Mouse (Mus musculus) thymus, adult 2 months (tissue): Measurements from ENCODE around the gene Lingo2. TPM values are rescaled to one million over a fixed set of nuclear protein-coding genes. Genes with fewer than 3 reads are reported as not detected.

ENCODE experiments used
- DNase-seq: peaks from one replicate; pipeline ENCODE4 v3.0.0; 2021
- H3K27ac ChIP-seq: fragments of 200-500 bp; 2 replicates; pipeline ENCODE4 v1.5.1; 2012; ENCODE audit warnings: low read length, control low read depth; ENCODE audit not compliant: control insufficient read depth, insufficient read depth
- H3K27me3 ChIP-seq: fragments of 200-500 bp; 2 replicates; pipeline ENCODE4 v1.6.1; 2012; ENCODE audit warnings: mild to moderate bottlenecking, low read length, moderate library complexity, mixed read lengths; ENCODE audit not compliant: control insufficient read depth, insufficient read depth
- H3K36me3 ChIP-seq: fragments of 200-500 bp; 2 replicates; pipeline ENCODE4 v1.6.1; 2012; ENCODE audit warnings: mild to moderate bottlenecking, low read length, moderate library complexity; ENCODE audit not compliant: control insufficient read depth, insufficient read depth
- H3K4me1 ChIP-seq: fragments of 200-500 bp; replicated peaks from 2 replicates; pipeline ENCODE4 v1.6.1; 2012; ENCODE audit warnings: low read length; ENCODE audit not compliant: control insufficient read depth, insufficient read depth
- H3K4me3 ChIP-seq: fragments of 200-500 bp; 2 replicates; pipeline ENCODE4 v1.5.1; 2012; ENCODE audit warnings: mild to moderate bottlenecking, low read length, control low read depth, moderate library complexity; ENCODE audit not compliant: control insufficient read depth, insufficient read depth
- CTCF ChIP-seq: fragments of 200-500 bp; IDR thresholded peaks from 2 replicates; pipeline ENCODE4 v1.5.1; 2012; ENCODE audit warnings: mild to moderate bottlenecking, control low read depth, low read length, moderate library complexity, borderline replicate concordance; ENCODE audit not compliant: control insufficient read depth, poor library complexity, insufficient read depth; ENCODE audit errors: extremely low read depth
- POLR2A ChIP-seq: fragments of 200-500 bp; IDR thresholded peaks from 2 replicates; pipeline ENCODE4 v1.6.1; 2012; ENCODE audit warnings: mild to moderate bottlenecking, low read length, control low read depth, moderate library complexity; ENCODE audit not compliant: control insufficient read depth, poor library complexity, insufficient read depth; ENCODE audit errors: extremely low read depth
- WGBS: fragments of 180-500 bp; shearing (Covaris S2); methylation state at CpG from one replicate; pipeline ENCODE4 v1.1.7; 2018; 5-methylcytosine and 5-hydroxymethylcytosine counted together
- polyA plus RNA-seq: library from polyadenylated mRNA; depleted of rRNA; stranded (reverse); fragments of >200 nt; gene quantifications from 2 replicates; pipeline ENCODE4 v1.2.3, GENCODE M21; 2012

The Lingo2 gene
- polyA plus RNA-seq, 1 experiment, result 0.11 TPM

DNA sequence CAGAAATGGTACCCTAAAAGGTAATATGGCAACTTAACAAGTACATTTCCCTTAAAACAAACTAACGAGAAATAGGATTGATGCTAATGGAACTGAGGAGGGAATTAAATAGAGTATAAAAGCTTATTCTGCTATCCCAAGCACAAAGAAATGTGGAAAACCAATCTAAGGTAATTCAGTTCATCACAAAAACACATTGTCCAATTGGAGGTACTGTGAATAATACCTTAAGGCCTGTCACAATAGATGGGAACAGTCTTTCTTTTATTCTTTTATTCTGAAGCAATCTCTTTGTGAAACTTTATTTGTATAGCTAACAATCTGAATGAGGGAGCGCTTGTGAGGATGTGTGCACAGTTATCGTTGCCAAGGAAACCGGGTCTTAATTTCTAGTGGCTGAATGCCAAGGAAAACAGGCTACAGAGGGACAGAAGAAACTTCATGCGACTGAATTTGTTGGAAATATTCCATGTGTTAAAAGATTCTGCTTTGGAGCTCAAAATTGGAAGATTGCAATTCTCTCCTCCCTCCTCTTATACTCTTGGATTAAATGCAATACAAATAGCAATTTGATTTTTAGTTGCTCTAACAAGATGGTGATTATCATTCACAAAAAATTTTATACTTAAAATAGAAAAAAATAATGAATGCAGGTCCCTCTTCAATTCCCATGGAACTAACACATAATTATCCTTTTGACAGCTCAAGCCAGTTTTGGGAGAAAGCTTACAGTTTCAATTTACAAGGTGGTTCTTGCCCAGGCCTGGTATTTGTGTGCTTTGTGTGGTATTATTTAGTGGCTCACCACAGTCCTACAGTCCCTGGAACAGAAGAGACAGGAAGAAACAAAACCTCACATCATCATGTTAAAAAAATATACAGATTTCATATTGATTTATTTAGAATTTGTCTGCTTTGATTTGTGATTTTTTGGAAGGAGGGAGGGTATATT, 1065.7 kb downstream of the Lingo2 start:
- no peak for TF ChIP-seq CTCF
- no peak for TF ChIP-seq POLR2A
- 85% methylated on average over 5 of the region's 5 CpGs for WGBS

DNA sequence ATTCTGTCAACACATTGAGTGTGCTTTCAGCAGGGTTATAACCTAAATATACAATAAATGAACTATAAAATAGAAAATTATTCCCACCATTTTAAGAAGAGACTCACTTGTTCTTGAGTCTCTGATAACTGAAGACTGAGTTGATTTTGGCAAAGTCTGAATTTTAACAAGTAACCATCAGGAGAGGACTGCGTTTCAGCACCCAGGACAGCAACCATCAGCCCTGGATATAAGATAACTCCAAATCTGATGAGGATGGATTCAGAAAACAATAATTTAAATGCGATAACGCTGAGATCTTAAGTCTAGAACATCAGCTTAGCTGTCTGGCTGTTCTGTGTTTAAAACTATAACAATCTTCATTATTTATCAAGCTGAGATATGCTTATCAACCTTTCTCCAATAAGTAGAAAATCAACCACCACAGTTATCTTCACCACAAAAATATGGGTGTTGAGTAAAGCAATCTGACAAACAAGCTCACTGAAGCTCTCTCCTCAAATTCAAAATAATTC, 1066.5 kb downstream of the Lingo2 start:
- no peak for DNase-seq
- Histone ChIP-seq H3K27ac (no peak overlapping the region), H3K4me3 (no peak overlapping the region), H3K27me3 (no peaks in the 10 kb centered on the region), H3K4me1 (no peaks in the 10 kb centered on the region), H3K36me3 (no peaks in the 10 kb centered on the region)
- 54% methylated on average over 3 of the region's 3 CpGs for WGBS
- TF ChIP-seq POLR2A (no peak), CTCF (no peak)

More for the DNA sequence above, 1065.7 kb downstream of the Lingo2 start:
- H3K27me3 ChIP-seq, result no peaks in the 10 kb centered on the region
- H3K36me3 ChIP-seq, result no peaks in the 10 kb centered on the region
- H3K27ac ChIP-seq, result no peak overlapping the region
- H3K4me1 ChIP-seq, result no peaks in the 10 kb centered on the region
- no peak overlapping the region for H3K4me3 ChIP-seq
- no peak for DNase-seq

DNA sequence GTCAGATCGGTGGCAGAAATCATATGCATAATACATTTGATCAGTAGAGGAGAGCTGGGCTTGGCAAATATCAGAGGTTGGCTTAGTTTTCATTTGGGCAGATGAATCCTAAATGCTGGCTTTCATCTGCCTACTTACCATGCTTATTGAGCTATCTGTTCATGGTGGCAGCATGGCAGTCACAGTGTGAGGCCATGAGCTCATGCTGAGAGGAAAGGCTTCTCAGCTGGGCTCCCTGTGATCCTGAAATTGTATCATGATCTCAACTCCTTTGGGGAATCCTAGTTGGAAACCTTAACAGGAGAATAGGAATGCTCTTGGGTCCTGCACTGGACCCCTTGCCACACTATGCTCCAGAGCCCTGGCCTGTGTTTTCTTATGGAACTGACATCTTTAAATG, 1105.0 kb downstream of the Lingo2 start:
- TF ChIP-seq CTCF (no peak), POLR2A (no peak)
- H3K27ac ChIP-seq, result no peak overlapping the region
- H3K36me3 ChIP-seq, result no peaks in the 10 kb centered on the region
- no peak overlapping the region for H3K4me3 ChIP-seq
- DNase-seq, result no peak
- no peaks in the 10 kb centered on the region for H3K4me1 ChIP-seq
- H3K27me3 ChIP-seq, result no peaks in the 10 kb centered on the region
- 83% methylated on average over 1 of the region's 1 CpGs for WGBS

DNA sequence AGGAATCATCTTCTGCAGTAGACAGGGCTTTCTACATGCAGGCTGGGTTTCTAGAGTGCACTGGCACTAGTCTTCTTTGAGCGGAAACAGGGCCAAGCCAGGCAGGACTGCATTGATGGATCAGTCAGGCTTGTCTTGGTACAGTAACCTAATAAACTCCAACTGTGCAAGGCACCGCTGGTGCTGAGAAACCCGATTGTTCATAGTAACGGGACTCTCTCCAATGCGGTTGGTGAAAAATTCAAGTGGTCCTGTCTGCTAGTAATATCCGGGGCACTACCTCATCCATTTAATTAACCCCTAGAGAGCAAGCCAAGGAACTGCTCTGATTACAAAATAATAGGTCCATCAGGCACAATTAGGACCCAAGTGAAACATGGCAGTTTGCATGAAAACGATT, 1106.4 kb downstream of the Lingo2 start:
- TF ChIP-seq CTCF (no peak), POLR2A (no peak)
- H3K4me1 ChIP-seq, result no peaks in the 10 kb centered on the region
- no peak overlapping the region for H3K4me3 ChIP-seq
- no peak for DNase-seq
- no peaks in the 10 kb centered on the region for H3K36me3 ChIP-seq
- WGBS, result 87% methylated on average over 7 of the region's 7 CpGs
- no peak overlapping the region for H3K27ac ChIP-seq
- H3K27me3 ChIP-seq, result no peaks in the 10 kb centered on the region

DNA sequence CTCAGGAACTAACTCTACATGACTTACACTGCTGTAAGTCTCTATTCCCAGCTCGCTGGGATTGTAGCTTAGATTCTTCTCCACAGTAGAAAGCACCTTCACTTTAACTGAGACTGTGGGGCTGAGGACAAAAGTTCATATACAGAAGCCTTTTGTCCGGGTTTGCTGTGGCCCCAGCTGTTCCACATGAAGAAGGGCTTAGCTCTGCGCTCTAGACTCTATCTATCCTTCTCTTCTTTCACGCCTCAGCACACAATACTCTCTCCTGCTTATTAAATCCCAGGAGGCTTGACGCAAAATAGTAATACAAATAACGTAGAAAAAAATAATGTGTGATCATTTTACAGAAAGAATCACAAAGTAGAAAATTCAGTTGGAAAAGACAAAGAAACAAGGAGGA, 1107.0 kb downstream of the Lingo2 start:
- Histone ChIP-seq H3K4me3 (no peak overlapping the region), H3K27me3 (no peaks in the 10 kb centered on the region), H3K4me1 (no peaks in the 10 kb centered on the region), H3K27ac (no peak overlapping the region), H3K36me3 (no peaks in the 10 kb centered on the region)
- DNase-seq, result no peak
- TF ChIP-seq POLR2A (no peak), CTCF (no peak)
- WGBS, result 86% methylated on average over 6 of the region's 6 CpGs

DNA sequence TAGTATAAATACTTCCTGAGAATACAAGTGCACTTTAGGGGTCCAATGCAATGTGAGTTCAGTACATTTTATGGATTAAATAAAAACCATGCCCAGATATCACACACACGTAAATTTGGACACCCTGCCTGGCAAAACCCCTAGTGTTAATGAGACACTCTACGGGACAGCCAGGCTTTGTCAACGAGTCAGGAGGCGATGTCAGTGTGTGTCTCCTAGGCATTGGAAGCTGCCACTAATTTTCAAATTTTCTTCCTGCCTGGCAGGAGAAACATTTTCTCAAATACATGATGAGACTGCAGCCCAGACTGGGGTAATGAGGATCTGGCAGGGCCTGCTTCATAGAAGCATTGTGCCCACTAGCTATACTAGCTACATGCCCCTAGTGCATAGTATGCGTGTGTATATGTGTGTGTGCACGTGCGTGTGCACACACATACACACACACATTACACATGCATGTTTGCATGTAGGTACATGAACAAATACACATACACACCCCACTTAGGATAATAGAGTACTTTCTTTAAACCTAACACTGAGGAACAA, 1128.2 kb downstream of the Lingo2 start:
- H3K27ac ChIP-seq, result no peak overlapping the region
- TF ChIP-seq POLR2A (no peak), CTCF (no peak)
- DNase-seq, result no peak
- no peaks in the 10 kb centered on the region for H3K36me3 ChIP-seq
- H3K4me1 ChIP-seq, result no peaks in the 10 kb centered on the region
- no peaks in the 10 kb centered on the region for H3K27me3 ChIP-seq
- WGBS, result 94% methylated on average over 7 of the region's 7 CpGs
- H3K4me3 ChIP-seq, result no peak overlapping the region

DNA sequence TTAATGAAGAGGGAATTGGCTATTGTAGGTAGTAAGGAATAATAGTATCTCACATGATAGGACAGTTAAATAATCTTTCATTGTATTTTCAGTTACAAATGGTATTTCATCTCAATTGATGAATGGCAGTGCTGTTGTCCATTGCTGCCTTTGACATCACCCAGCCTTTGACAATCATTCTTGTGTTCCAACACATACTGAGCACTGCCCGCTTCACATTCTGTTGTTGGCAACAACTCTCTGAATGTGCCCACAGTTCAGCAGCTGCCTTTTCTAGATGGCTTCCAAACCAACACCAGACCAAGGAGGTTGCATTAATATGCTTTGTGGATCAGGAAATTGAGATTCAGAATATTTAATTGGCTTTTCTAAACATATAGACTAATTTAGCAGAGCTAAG, 1130.8 kb downstream of the Lingo2 start:
- WGBS, result 98% methylated on average over 1 of the region's 1 CpGs
- no peaks in the 10 kb centered on the region for H3K27me3 ChIP-seq
- H3K4me3 ChIP-seq, result no peak overlapping the region
- H3K36me3 ChIP-seq, result no peaks in the 10 kb centered on the region
- no peak for TF ChIP-seq CTCF
- TF ChIP-seq POLR2A, result no peak
- no peak for DNase-seq
- H3K27ac ChIP-seq, result no peak overlapping the region
- no peaks in the 10 kb centered on the region for H3K4me1 ChIP-seq
